Mouse (Mus musculus) cerebellum, adult 2 months (tissue): ENCODE data around the gene Il2rb. TPM values are rescaled to one million over a fixed set of nuclear protein-coding genes. Genes with fewer than 3 reads are reported as not detected.
A peak's percentile ranks its signal among the peaks of the same experiment; 100 is the strongest.

Experiments used
- DNase-seq, 2 experiments: peaks; one replicate each; pipeline ENCODE4 v3.0.0; 2021
- H3K27ac ChIP-seq: fragments of 200-500 bp; 2 replicates; pipeline ENCODE4 v1.5.1; 2012; ENCODE audit warnings: low read length, control low read depth, inconsistent platforms; ENCODE audit not compliant: insufficient read depth
- H3K27me3 ChIP-seq: fragments of 200-500 bp; 2 replicates; pipeline ENCODE4 v1.6.1; 2012; ENCODE audit warnings: inconsistent platforms, mild to moderate bottlenecking, low read length, moderate library complexity; ENCODE audit not compliant: control insufficient read depth, insufficient read depth
- H3K4me1 ChIP-seq: fragments of 200-500 bp; 2 replicates; pipeline ENCODE4 v1.6.1; 2011; ENCODE audit warnings: low read length; ENCODE audit not compliant: control insufficient read depth, insufficient read depth
- H3K4me3 ChIP-seq: fragments of 200-500 bp; replicated peaks from 2 replicates; pipeline ENCODE3; 2011; ENCODE audit warnings: mild to moderate bottlenecking, low read depth, low read length, control low read depth; ENCODE audit not compliant: insufficient read depth
- CTCF ChIP-seq: fragments of 200-500 bp; IDR thresholded peaks from 2 replicates; pipeline ENCODE4 v1.5.1; 2011; ENCODE audit warnings: low read depth, mild to moderate bottlenecking, control low read depth, low read length, moderate library complexity, borderline replicate concordance; ENCODE audit not compliant: insufficient read depth
- POLR2A ChIP-seq: fragments of 200-500 bp; IDR thresholded peaks from 2 replicates; pipeline ENCODE4 v1.6.1; 2011; ENCODE audit warnings: low read length, control low read depth, borderline replicate concordance; ENCODE audit not compliant: insufficient read depth
- WGBS: fragments of 180-500 bp; shearing (Covaris S2); methylation state at CpG from one replicate; pipeline ENCODE4 v1.1.7; 2018; 5-methylcytosine and 5-hydroxymethylcytosine counted together
- polyA plus RNA-seq: library from polyadenylated mRNA; depleted of rRNA; stranded (reverse); fragments of >200 nt; gene quantifications from 2 replicates; pipeline ENCODE4 v1.2.3, GENCODE M21; 2012

The Il2rb gene
- polyA plus RNA-seq, 1 experiment: 0.10 TPM

GRCm38 (mm10) chr15:78514393-78515146 lies 19.5 kb upstream of the Il2rb start:
- DNase-seq: peak; percentile 76 to 87

DNA sequence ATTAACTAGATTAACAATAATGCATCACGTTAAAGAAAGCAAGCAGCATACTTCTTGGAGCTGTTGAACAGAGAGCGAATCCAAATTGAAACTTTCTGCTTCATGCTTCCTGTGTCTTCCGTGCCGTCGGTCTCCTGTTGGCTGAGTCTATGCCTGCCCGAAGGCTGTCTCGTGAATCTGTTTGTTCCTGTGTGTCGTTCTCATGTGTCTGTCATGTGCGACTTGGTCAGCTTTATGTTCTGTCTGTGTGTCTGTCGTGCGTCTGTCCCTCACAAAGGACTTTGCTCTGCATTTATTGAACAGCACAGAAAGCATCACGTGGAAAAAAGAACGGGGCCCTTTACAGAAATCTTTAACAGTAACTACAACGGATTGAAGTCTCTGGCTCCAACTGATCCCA lies 17.9 kb upstream of the Il2rb start:
- TF ChIP-seq POLR2A: no peak
- TF ChIP-seq CTCF: no peak
- Histone ChIP-seq H3K27me3 (no peaks in the 10 kb centered on the region), H3K27ac (no peak overlapping the region), H3K4me1 (peaks cover 9% of the 10 kb centered on the region; the same call in 1 of the 2 replicates), H3K4me3 (no peak overlapping the region)
- WGBS: 92% methylated on average over 14 of the region's 14 CpGs
- no peak for DNase-seq

More at GRCm38 (mm10) chr15:78514393-78515146, 19.5 kb upstream of the Il2rb start:
- no peak for TF ChIP-seq POLR2A
- TF ChIP-seq CTCF: peak; percentile 92
- H3K27me3 ChIP-seq: no peaks in the 10 kb centered on the region
- H3K27ac ChIP-seq: no peak overlapping the region
- H3K4me3 ChIP-seq: no peak overlapping the region
- 22% methylated on average over 7 of the region's 7 CpGs for WGBS
- peaks cover 9% of the 10 kb centered on the region; the same call in 1 of the 2 replicates for H3K4me1 ChIP-seq

- H3K27me3 ChIP-seq: no peaks in the 10 kb centered on the region
- H3K4me3 ChIP-seq: no peak overlapping the region
- H3K4me1 ChIP-seq: peaks cover 9% of the 10 kb centered on the region; the same call in 1 of the 2 replicates
- 87% methylated on average over 7 of the region's 7 CpGs for WGBS
- DNase-seq: no peak
- no peak overlapping the region for H3K27ac ChIP-seq
- TF ChIP-seq CTCF (no peak), POLR2A (no peak)
These were observed 16.9 kb upstream of the Il2rb start for GRCm38 (mm10) chr15:78511951-78512350.

- H3K27me3 ChIP-seq: no peaks in the 10 kb centered on the region
- H3K4me1 ChIP-seq: peaks cover 9% of the 10 kb centered on the region; the same call in 1 of the 2 replicates
- TF ChIP-seq POLR2A: no peak
- no peak for TF ChIP-seq CTCF
- H3K27ac ChIP-seq: no peak overlapping the region
- DNase-seq: no peak
- WGBS: 89% methylated on average over 6 of the region's 6 CpGs
- H3K4me3 ChIP-seq: no peak overlapping the region
These were observed 15.7 kb upstream of the Il2rb start for GRCm38 (mm10) chr15:78510736-78511135.

DNA sequence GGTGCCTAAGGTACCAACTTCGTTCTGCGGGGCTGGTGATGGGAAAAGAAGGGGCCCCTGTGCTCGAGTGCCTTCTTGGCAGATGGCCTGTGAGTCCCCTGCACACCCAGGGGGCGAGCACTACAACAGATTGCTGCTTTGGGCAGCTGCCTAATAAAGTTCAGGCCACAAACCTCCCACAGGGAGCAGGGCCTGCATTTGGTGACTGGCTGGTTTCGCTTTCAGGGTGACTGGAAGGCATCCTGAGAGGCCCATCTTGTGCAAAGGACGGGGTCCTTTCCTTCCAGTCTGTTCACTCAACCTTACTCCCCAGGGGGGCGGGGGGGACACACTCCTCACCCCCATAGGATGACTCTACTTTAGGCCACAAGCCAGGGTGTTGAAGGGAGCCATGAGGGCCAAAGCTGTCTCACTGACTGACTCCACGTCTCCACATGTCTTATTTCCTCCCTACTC lies 15.1 kb upstream of the Il2rb start:
- 36% methylated on average over 8 of the region's 8 CpGs for WGBS
- no peak for DNase-seq
- Histone ChIP-seq H3K4me3 (no peak overlapping the region), H3K27ac (no peak overlapping the region), H3K27me3 (no peaks in the 10 kb centered on the region), H3K4me1 (peaks cover 9% of the 10 kb centered on the region; the same call in 1 of the 2 replicates)
- TF ChIP-seq POLR2A (no peak), CTCF (no peak)

GRCm38 (mm10) chr15:78509297-78509899 lies 14.3 kb upstream of the Il2rb start:
- H3K4me3 ChIP-seq: no peak overlapping the region
- no peaks in the 10 kb centered on the region for H3K27me3 ChIP-seq
- no peak for DNase-seq
- H3K27ac ChIP-seq: no peak overlapping the region
- H3K4me1 ChIP-seq: peaks cover 7% of the 10 kb centered on the region; the same call in 1 of the 2 replicates
- TF ChIP-seq POLR2A (no peak), CTCF (no peak)
- WGBS: 63% methylated on average over 12 of the region's 12 CpGs

DNA sequence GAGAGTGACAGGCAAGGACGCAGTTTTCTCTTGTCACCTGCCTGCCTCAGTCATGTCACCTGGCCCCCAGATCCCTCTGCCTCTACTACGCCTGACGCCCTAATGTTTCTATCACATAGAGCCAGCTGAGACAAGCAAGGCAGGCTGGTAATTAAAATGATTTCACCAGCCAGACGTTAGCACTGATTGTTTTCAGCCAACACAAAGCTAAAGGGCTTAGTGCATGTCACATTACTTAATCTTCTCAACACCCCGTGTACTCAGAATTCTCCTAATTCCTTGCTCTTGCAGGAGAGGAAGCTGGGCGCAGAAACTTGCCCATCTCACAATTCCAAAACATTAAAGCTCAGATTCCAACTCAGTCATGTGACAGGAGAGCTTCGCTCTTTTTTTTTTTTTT lies 13.4 kb upstream of the Il2rb start:
- 84% methylated on average over 7 of the region's 7 CpGs for WGBS
- no peak for DNase-seq
- Histone ChIP-seq H3K27me3 (no peaks in the 10 kb centered on the region), H3K27ac (no peak overlapping the region), H3K4me3 (no peak overlapping the region), H3K4me1 (peaks cover 7% of the 10 kb centered on the region; the same call in 1 of the 2 replicates)
- TF ChIP-seq CTCF (no peak), POLR2A (no peak)
